Mouse (Mus musculus) right cerebral cortex, postnatal 10 days (tissue): ENCODE measurements around the gene Mcrip1.

Experiments
- DNase-seq, 2 experiments: peaks; one replicate each; pipeline ENCODE4 v3.0.0; 2021; ENCODE audit warnings: low spot score in 2 of 2

Gene Mcrip1

GRCm38 (mm10) chr11:120545964-120546363 is 3.6 kb downstream of the Mcrip1 start:
- DNase-seq, result no peak

- no peak for DNase-seq
Measured at GRCm38 (mm10) chr11:120542376-120542775, 7.2 kb downstream of the Mcrip1 start.

GRCm38 (mm10) chr11:120541907-120542306 is 7.6 kb downstream of the Mcrip1 start:
- DNase-seq, result no peak

GRCm38 (mm10) chr11:120539285-120540014 is 10.1 kb downstream of the Mcrip1 start:
- no peak for DNase-seq

GRCm38 (mm10) chr11:120538955-120539284 is 10.6 kb downstream of the Mcrip1 start:
- DNase-seq, result no peak

GRCm38 (mm10) chr11:120538485-120538884 is 11.0 kb downstream of the Mcrip1 start:
- DNase-seq, result peak; percentile 53 to 54

- no peak for DNase-seq
Measured at GRCm38 (mm10) chr11:120535804-120536203, 13.7 kb downstream of the Mcrip1 start.

GRCm38 (mm10) chr11:120535145-120535544 is 14.4 kb downstream of the Mcrip1 start:
- no peak for DNase-seq

- no peak for DNase-seq
Measured at GRCm38 (mm10) chr11:120534093-120534492, 15.4 kb downstream of the Mcrip1 start.

GRCm38 (mm10) chr11:120531646-120532045 is 17.9 kb downstream of the Mcrip1 start:
- no peak for DNase-seq

- DNase-seq, result no peak
Measured at GRCm38 (mm10) chr11:120530085-120530964, 19.2 kb downstream of the Mcrip1 start, which contains the start of gene Gcgr. Gene Gcgr, plus strand, starts transcription at chr11:120530699.

- DNase-seq, result no peak
Measured at GRCm38 (mm10) chr11:120528903-120529302, 20.6 kb downstream of the Mcrip1 start.

GRCm38 (mm10) chr11:120527690-120528354 is 21.7 kb downstream of the Mcrip1 start:
- DNase-seq, result no peak

GRCm38 (mm10) chr11:120525959-120526358 is 23.6 kb downstream of the Mcrip1 start:
- no peak for DNase-seq

- DNase-seq, result no peak
Measured at GRCm38 (mm10) chr11:120522581-120522980, 26.9 kb downstream of the Mcrip1 start.

GRCm38 (mm10) chr11:120520967-120521540 is 28.5 kb downstream of the Mcrip1 start:
- DNase-seq, result peak in 1 of 2 experiments; percentile 52

GRCm38 (mm10) chr11:120520498-120520897 is 29.0 kb downstream of the Mcrip1 start:
- DNase-seq, result no peak

- no peak for DNase-seq
Measured at GRCm38 (mm10) chr11:120519738-120520137, 29.8 kb downstream of the Mcrip1 start.

GRCm38 (mm10) chr11:120518558-120518957 is 31.0 kb downstream of the Mcrip1 start:
- DNase-seq, result peak in 1 of 2 experiments; percentile 23

- DNase-seq, result peak; percentile 77 to 83
Measured at GRCm38 (mm10) chr11:120518027-120518426, 31.5 kb downstream of the Mcrip1 start.

GRCm38 (mm10) chr11:120517147-120517546 is 32.4 kb downstream of the Mcrip1 start:
- no peak for DNase-seq

- DNase-seq, result peak; percentile 80 to 87
Measured at GRCm38 (mm10) chr11:120515611-120516010, 33.9 kb downstream of the Mcrip1 start.
